In genomic region chr8:108061972-108062371, GRCm38 (mm10) we compare ENCODE assay signal across 18 mouse cellular contexts.
"Had no signal": no experiment of that assay in that cellular context is flagged by ENCODE, and none has a peak within 500 bp of the region (broad histone marks: within the 10 kb centered on the region; RNA-seq: fewer than 3 reads in every experiment).

No protein-coding gene starts in this region.

- H3K9ac ChIP-seq: kidney, embryonic 15.5 days; liver, embryonic 14.5 days; midbrain, embryonic 12.5 days; neural tube, embryonic 13.5 days had no signal

- H3K4me2 ChIP-seq: kidney, embryonic 15.5 days; midbrain, embryonic 12.5 days; neural tube, embryonic 13.5 days had no signal

- H3K36me3 ChIP-seq: kidney, embryonic 15.5 days; midbrain, embryonic 12.5 days; neural tube, embryonic 13.5 days had no signal

- H3K27ac ChIP-seq: hindbrain, postnatal 0 days; kidney, embryonic 15.5 days; layer of hippocampus, adult 2 months; liver, embryonic 14.5 days; midbrain, embryonic 12.5 days; neural tube, embryonic 13.5 days; stomach, postnatal 0 days had no signal

- ATAC-seq: hindbrain, postnatal 0 days; lung, postnatal 0 days had no signal

- H3K4me1 ChIP-seq: kidney, embryonic 15.5 days; megakaryocyte, embryonic 14.5 days; midbrain, embryonic 12.5 days had no signal

- DNase-seq: kidney, adult 2 months; kidney, postnatal 36 days; left cerebral cortex, postnatal 4 days; lung, adult 2 months; lung, postnatal 36 days; right cerebral cortex, adult 18-20 months; right cerebral cortex, postnatal 25 days; thymus, adult 18-20 months; thymus, postnatal 14 days had no signal

- H3K27me3 ChIP-seq: megakaryocyte, embryonic 14.5 days; midbrain, embryonic 12.5 days; neural tube, embryonic 13.5 days had no signal

- H3K9me3 ChIP-seq: kidney, embryonic 15.5 days; midbrain, embryonic 12.5 days had no signal

- H3K4me3 ChIP-seq: kidney, embryonic 15.5 days; layer of hippocampus, adult 2 months; megakaryocyte, embryonic 14.5 days; midbrain, embryonic 12.5 days; neural tube, embryonic 13.5 days had no signal
